ENCODE assay signal across 17 mouse cellular contexts in genomic region chr12:44265651-44266050, GRCm38 (mm10). TPM values are rescaled to one million over a fixed set of nuclear protein-coding genes. Genes with fewer than 3 reads are reported as not detected.
A peak's percentile ranks its signal among the peaks of the same experiment; 100 is the strongest.
DNase-seq lines count a peak whose midpoint lies in the region; ATAC-seq and TF ChIP-seq lines count a peak whose summit lies in the region.
"Had no signal": no experiment of that assay in that cellular context is flagged by ENCODE, and none has a peak within 500 bp of the region (broad histone marks: within the 10 kb centered on the region; RNA-seq: fewer than 3 reads in every experiment).

No protein-coding gene starts in this region.

- no peak overlapping the region for H3K4me2 ChIP-seq in forebrain, embryonic 14.5 days (ENCODE audit: low read length)
- no peak overlapping the region for H3K4me2 ChIP-seq in liver, embryonic 12.5 days
- H3K4me2 ChIP-seq: forebrain, embryonic 15.5 days; heart, embryonic 13.5 days; hindbrain, embryonic 12.5 days had no signal

- WGBS in forebrain, embryonic 14.5 days, result 81% methylated on average over 3 of the region's 3 CpGs
- WGBS in forebrain, embryonic 10.5 days, result 83% methylated on average over 3 of the region's 3 CpGs
- 14% methylated on average over 3 of the region's 3 CpGs for WGBS in liver, adult 2 months
- 76% methylated on average over 3 of the region's 3 CpGs for WGBS in liver, embryonic 12.5 days (ENCODE audit: insufficient replicate concordance)

- intact Hi-C loops in gastrocnemius, postnatal 14 days (cut with DNase I; ENCODE audit: low total_unique reads), result no loop called here

- ATAC-seq in forebrain, embryonic 14.5 days, result no peak
- ATAC-seq in liver, embryonic 12.5 days, result no peak
- ATAC-seq in monocyte, adult 5-6 weeks (replicated peaks; ENCODE audit: insufficient number of reproducible peaks, low FRiP score, low TSS enrichment, poor library complexity, severe bottlenecking), result 0 out of 2 replicates have a peak, but pooled peaks have one; percentile 5
- ATAC-seq: forebrain, embryonic 15.5 days; hindbrain, embryonic 16.5 days had no signal

- no peaks in the 10 kb centered on the region for H3K27me3 ChIP-seq in forebrain, embryonic 14.5 days (replicated peaks; ENCODE audit: control insufficient read depth, insufficient read depth, low read length)
- no peaks in the 10 kb centered on the region for H3K27me3 ChIP-seq in forebrain, embryonic 10.5 days (ENCODE audit: poor library complexity, severe bottlenecking)
- H3K27me3 ChIP-seq in liver, adult 2 months (ENCODE audit: control insufficient read depth, insufficient read depth, low read length), result no peaks in the 10 kb centered on the region
- H3K27me3 ChIP-seq in liver, embryonic 12.5 days (replicated peaks), result no peaks in the 10 kb centered on the region
- H3K27me3 ChIP-seq: forebrain, embryonic 15.5 days; heart, embryonic 13.5 days; hindbrain, embryonic 12.5 days had no signal

- no peak overlapping the region for H3K9ac ChIP-seq in forebrain, embryonic 14.5 days (ENCODE audit: low read length)
- no peak overlapping the region for H3K9ac ChIP-seq in liver, adult 2 months (ENCODE audit: low read depth, low read length)
- H3K9ac ChIP-seq in liver, embryonic 12.5 days, result no peak overlapping the region
- H3K9ac ChIP-seq: forebrain, embryonic 15.5 days; heart, embryonic 13.5 days; hindbrain, embryonic 12.5 days had no signal

- H3K4me3 ChIP-seq in forebrain, embryonic 14.5 days (ENCODE audit: low read depth, low read length), result no peak overlapping the region
- H3K4me3 ChIP-seq in forebrain, embryonic 10.5 days, result no peak overlapping the region
- no peak overlapping the region for H3K4me3 ChIP-seq in liver, adult 2 months (ENCODE audit: insufficient read depth, low read depth, low read length)
- no peak overlapping the region for H3K4me3 ChIP-seq in liver, embryonic 12.5 days
- H3K4me3 ChIP-seq in bone marrow macrophage, adult 2 months (ENCODE audit: insufficient read depth, low read length), result no peak overlapping the region
- H3K4me3 ChIP-seq: embryonic facial prominence, embryonic 10.5 days; forebrain, embryonic 15.5 days; heart, embryonic 13.5 days; hindbrain, embryonic 12.5 days had no signal

- TF ChIP-seq POLR2A in liver, adult 2 months (IDR thresholded peaks at IDR 0.05; ENCODE audit: extremely low read depth, insufficient read depth, low read length), result no peak
- TF ChIP-seq POLR2A in bone marrow macrophage, adult 2 months (IDR thresholded peaks at IDR 0.05; ENCODE audit: borderline replicate concordance, low read depth, low read length), result no peak

- H3K27ac ChIP-seq in forebrain, embryonic 14.5 days (ENCODE audit: low read depth, low read length), result no peak overlapping the region
- H3K27ac ChIP-seq in forebrain, embryonic 10.5 days, result no peak overlapping the region
- peak overlapping the region; percentile 64 for H3K27ac ChIP-seq in liver, adult 2 months (replicated peaks; ENCODE audit: insufficient read depth, low read depth, low read length)
- H3K27ac ChIP-seq in liver, embryonic 12.5 days, result no peak overlapping the region
- peak overlapping the region; percentile 16 for H3K27ac ChIP-seq in bone marrow macrophage, adult 2 months (ENCODE audit: insufficient read depth, low read depth, low read length)
- H3K27ac ChIP-seq: embryonic facial prominence, embryonic 10.5 days; forebrain, embryonic 15.5 days; heart, embryonic 13.5 days; hindbrain, embryonic 12.5 days had no signal

- peak; percentile 19 for DNase-seq in forebrain, embryonic 14.5 days (ENCODE audit: low spot score)
- DNase-seq in forebrain, embryonic 10.5 days (ENCODE audit: extremely low spot score, low spot score), result no peak
- DNase-seq in liver, adult 2 months (ENCODE audit: extremely low read depth, low read depth, low spot score), result peak; percentile 88
- DNase-seq in gastrocnemius, postnatal 14 days, result no peak
- DNase-seq: adrenal gland, adult 8-10 months; adrenal gland, postnatal 36 days; cerebellum, adult 18-20 months; cerebellum, adult 9-11 months; heart, postnatal 36 days had no signal

- no peak for TF ChIP-seq CTCF in liver, adult 2 months (IDR thresholded peaks at IDR 0.05; ENCODE audit: low read depth, low read length)
- TF ChIP-seq CTCF in bone marrow macrophage, adult 2 months (IDR thresholded peaks at IDR 0.05; ENCODE audit: low read depth, low read length), result no peak

- H3K36me3 ChIP-seq in forebrain, embryonic 14.5 days (ENCODE audit: control insufficient read depth, insufficient read depth, low read length), result no peaks in the 10 kb centered on the region
- no peaks in the 10 kb centered on the region for H3K36me3 ChIP-seq in forebrain, embryonic 10.5 days (replicated peaks)
- no peaks in the 10 kb centered on the region for H3K36me3 ChIP-seq in liver, adult 2 months (ENCODE audit: control insufficient read depth, insufficient read depth, low read length)
- H3K36me3 ChIP-seq in liver, embryonic 12.5 days, result no peaks in the 10 kb centered on the region
- H3K36me3 ChIP-seq: embryonic facial prominence, embryonic 10.5 days; forebrain, embryonic 15.5 days; heart, embryonic 13.5 days; hindbrain, embryonic 12.5 days had no signal

- no peaks in the 10 kb centered on the region for H3K79me2 ChIP-seq in liver, adult 2 months (ENCODE audit: control insufficient read depth, insufficient read depth, low read length)

- no peaks in the 10 kb centered on the region for H3K9me3 ChIP-seq in forebrain, embryonic 14.5 days (replicated peaks; ENCODE audit: control insufficient read depth, low read length)
- no peaks in the 10 kb centered on the region for H3K9me3 ChIP-seq in forebrain, embryonic 10.5 days
- H3K9me3 ChIP-seq in liver, embryonic 12.5 days (replicated peaks), result no peaks in the 10 kb centered on the region
- H3K9me3 ChIP-seq: embryonic facial prominence, embryonic 10.5 days; forebrain, embryonic 15.5 days; heart, embryonic 13.5 days; hindbrain, embryonic 12.5 days had no signal

- 0 out of 2 replicates have a peak, but pooled peaks cover 3% of the 10 kb centered on the region for H3K4me1 ChIP-seq in forebrain, embryonic 14.5 days (ENCODE audit: control insufficient read depth, insufficient read depth, low read length)
- peaks cover 14% of the 10 kb centered on the region for H3K4me1 ChIP-seq in forebrain, embryonic 10.5 days
- peaks cover 7% of the 10 kb centered on the region; the same call in 1 of the 2 replicates for H3K4me1 ChIP-seq in liver, adult 2 months (ENCODE audit: control insufficient read depth, insufficient read depth, low read length)
- peaks cover 12% of the 10 kb centered on the region for H3K4me1 ChIP-seq in liver, embryonic 12.5 days
- H3K4me1 ChIP-seq in bone marrow macrophage, adult 2 months (ENCODE audit: control insufficient read depth, insufficient read depth, low read length), result peaks cover 9% of the 10 kb centered on the region

RNA-seq across cellular contexts. Expression of gene Pnpla8, which starts 44.5 kb away (rescaled TPM):
- 133 and 158 TPM in 2 replicates for polyA plus RNA-seq in forebrain, embryonic 14.5 days (2014; fragmentation: Nextera tagmentation; extraction: Ambion mirVana)
- 47.7 and 48.6 TPM in 2 replicates for polyA plus RNA-seq in forebrain, embryonic 10.5 days (2016; fragmentation: Nextera tagmentation; extraction: Ambion mirVana)
- total RNA-seq in liver, adult 2 months (2014; rRNA removed), result 108 and 111 TPM in 2 replicates
- 17.2 and 20.5 TPM in 2 replicates for polyA plus RNA-seq in liver, adult 2 months (2012; rRNA removed)
- 25.7 and 27.2 TPM in 2 replicates for polyA plus RNA-seq in liver, embryonic 12.5 days (2016; fragmentation: Nextera tagmentation; extraction: Ambion mirVana)
- 48.5 and 64.1 TPM in 2 replicates for polyA plus RNA-seq in bone marrow macrophage, adult 2 months (2012; ENCODE audit: insufficient read depth, insufficient read length, missing spikeins)
- total RNA-seq in monocyte, adult 5-6 weeks (2017), result 44.8 to 55.6 TPM (median 51.6 TPM) in 3 replicates
- total RNA-seq in gastrocnemius, postnatal 14 days (2021), result 10 to 100 TPM; 63.7 to 95.8 TPM

RNA-seq across cellular contexts. Expression of gene Dnajb9, which starts 55.5 kb away (rescaled TPM):
- polyA plus RNA-seq in forebrain, embryonic 14.5 days (2014; fragmentation: Nextera tagmentation; extraction: Ambion mirVana), result 36.3 and 39.2 TPM in 2 replicates
- polyA plus RNA-seq in forebrain, embryonic 10.5 days (2016; fragmentation: Nextera tagmentation; extraction: Ambion mirVana), result 12.7 and 15.1 TPM in 2 replicates
- 15.3 and 17.4 TPM in 2 replicates for total RNA-seq in liver, adult 2 months (2014; rRNA removed)
- 6.7 and 7.2 TPM in 2 replicates for polyA plus RNA-seq in liver, adult 2 months (2012; rRNA removed)
- polyA plus RNA-seq in liver, embryonic 12.5 days (2016; fragmentation: Nextera tagmentation; extraction: Ambion mirVana), result 12.7 and 13.0 TPM in 2 replicates
- polyA plus RNA-seq in bone marrow macrophage, adult 2 months (2012; ENCODE audit: insufficient read depth, insufficient read length, missing spikeins), result 36.5 and 42.5 TPM in 2 replicates
- total RNA-seq in monocyte, adult 5-6 weeks (2017), result 99.3 to 127 TPM (median 119 TPM) in 3 replicates
- total RNA-seq in gastrocnemius, postnatal 14 days (2021), result 10 to 100 TPM; 17.2 to 22.2 TPM

Comparison
In these comparisons a context has a peak if more than half of its experiments do, and no peak if none do; other contexts are left out.
1. DNase-seq: peak in forebrain, embryonic 14.5 days (single experiment) and liver, adult 2 months (single experiment); none in forebrain, embryonic 10.5 days (single experiment) and gastrocnemius, postnatal 14 days (single experiment).
2. H3K27ac ChIP-seq: peak in liver, adult 2 months (single experiment) and bone marrow macrophage, adult 2 months (single experiment); none in forebrain, embryonic 14.5 days (single experiment), forebrain, embryonic 10.5 days (single experiment) and liver, embryonic 12.5 days (single experiment).